Mouse (Mus musculus) cerebral cortex, adult 2 months (tissue): Measurements from ENCODE around the gene Psat1.

Source experiments
- WGBS: fragments of 180-500 bp; shearing (Covaris S2); methylation state at CpG from one replicate; pipeline ENCODE4 v1.1.7; 2018; 5-methylcytosine and 5-hydroxymethylcytosine counted together

The Psat1 gene

GRCm38 (mm10) chr19:15866126-15866525 is 81.0 kb downstream of the Psat1 start:
- 86% methylated on average over 1 of the region's 1 CpGs for WGBS

- WGBS: 90% methylated on average over 2 of the region's 2 CpGs
Observed at GRCm38 (mm10) chr19:15864129-15864528, 83.0 kb downstream of the Psat1 start.

GRCm38 (mm10) chr19:15855379-15855778 is 91.8 kb downstream of the Psat1 start:
- WGBS: 89% methylated on average over 5 of the region's 5 CpGs
